Mouse (Mus musculus) hindbrain, embryonic 13.5 days (tissue): ENCODE measurements around the gene Olfr314. TPM values are rescaled to one million over a fixed set of nuclear protein-coding genes. Genes with fewer than 3 reads are reported as not detected.

Source experiments
- polyA plus RNA-seq: library from polyadenylated mRNA; unstranded; fragments of >200 nt; fragmentation: Nextera tagmentation; extraction: Ambion mirVana; gene quantifications from 2 replicates; pipeline ENCODE4 v1.2.1, GENCODE M21; 2015

The Olfr314 gene
- polyA plus RNA-seq, 1 experiment from 2014 or later = not detected

Other genes with a start within 250 kb of the Olfr314 start
- gene Olfr330, start 248.1 kb upstream of the Olfr314 start, polyA plus RNA-seq = not detected in 2 replicates
- not detected in 2 replicates for gene Olfr329-ps, start 236.5 kb upstream of the Olfr314 start, polyA plus RNA-seq
- gene Olfr328, start 227.3 kb upstream of the Olfr314 start, polyA plus RNA-seq = 0.09 TPM in 1 of 2 replicates, not detected in the other
- not detected in 2 replicates for gene Olfr224, start 212.4 kb upstream of the Olfr314 start, polyA plus RNA-seq
- not detected in 2 replicates for gene Olfr325, start 205.2 kb upstream of the Olfr314 start, polyA plus RNA-seq
- not detected in 2 replicates for gene Olfr324, start 187.8 kb upstream of the Olfr314 start, polyA plus RNA-seq
- not detected in 2 replicates for gene 2210407C18Rik, start 166.9 kb upstream of the Olfr314 start, polyA plus RNA-seq
- not detected in 2 replicates for gene Olfr323, start 152.5 kb upstream of the Olfr314 start, polyA plus RNA-seq
- gene Trim58, start 142.5 kb upstream of the Olfr314 start, polyA plus RNA-seq = 0.14 and 0.19 TPM in 2 replicates
- gene Olfr322, start 124.2 kb upstream of the Olfr314 start, polyA plus RNA-seq = not detected in 2 replicates
- not detected in 2 replicates for gene Olfr320, start 101.9 kb upstream of the Olfr314 start, polyA plus RNA-seq
- gene Olfr319, start 83.8 kb upstream of the Olfr314 start, polyA plus RNA-seq = not detected in 2 replicates
- gene Olfr318, start 58.9 kb upstream of the Olfr314 start, polyA plus RNA-seq = not detected in 2 replicates
- 0.14 and 0.23 TPM in 2 replicates for gene Olfr317, start 43.7 kb upstream of the Olfr314 start, polyA plus RNA-seq
- not detected in 2 replicates for gene Olfr316, start 30.2 kb upstream of the Olfr314 start, polyA plus RNA-seq
- gene Olfr315, start 9.8 kb upstream of the Olfr314 start, polyA plus RNA-seq = not detected in 2 replicates
- gene Fam183b, start 19.0 kb downstream of the Olfr314 start, polyA plus RNA-seq = 9.2 and 10.8 TPM in 2 replicates
- gene Olfr313, start 32.0 kb downstream of the Olfr314 start, polyA plus RNA-seq = not detected in 2 replicates
- not detected in 2 replicates for gene Olfr312, start 46.3 kb downstream of the Olfr314 start, polyA plus RNA-seq
- gene Olfr311, start 56.3 kb downstream of the Olfr314 start, polyA plus RNA-seq = not detected in 2 replicates
- gene Gm12258, start 64.2 kb downstream of the Olfr314 start, polyA plus RNA-seq = 21.3 and 22.8 TPM in 2 replicates
- 11.5 and 12.9 TPM in 2 replicates for gene 2810021J22Rik, start 84.3 kb downstream of the Olfr314 start, polyA plus RNA-seq
- 5.0 and 5.7 TPM in 2 replicates for gene Zfp39, start 121.3 kb downstream of the Olfr314 start, polyA plus RNA-seq
- not detected in 2 replicates for gene Btnl10, start 135.0 kb downstream of the Olfr314 start, polyA plus RNA-seq
- 522 and 540 TPM in 2 replicates for gene Rnf187, start 156.0 kb downstream of the Olfr314 start, polyA plus RNA-seq
- 285 and 298 TPM in 2 replicates for gene Hist3h2ba, start 166.0 kb downstream of the Olfr314 start, polyA plus RNA-seq
- 138 and 142 TPM in 2 replicates for gene Hist3h2a, start 171.7 kb downstream of the Olfr314 start, polyA plus RNA-seq
- gene Trim17, start 171.7 kb downstream of the Olfr314 start, polyA plus RNA-seq = 1.6 TPM in 2 replicates
- 20.8 and 21.8 TPM in 2 replicates for gene Trim11, start 195.1 kb downstream of the Olfr314 start, polyA plus RNA-seq